In genomic region chr2:71389864-71390263, GRCm38 (mm10) we compare ENCODE assay signal across 8 mouse cellular contexts. TPM values are rescaled to one million over a fixed set of nuclear protein-coding genes. Genes with fewer than 3 reads are reported as not detected.
A peak's percentile ranks its signal among the peaks of the same experiment; 100 is the strongest.
DNase-seq lines count a peak whose midpoint lies in the region; ATAC-seq and TF ChIP-seq lines count a peak whose summit lies in the region.

No protein-coding gene starts in this region.

- H3K9me3 ChIP-seq in MEL (replicated peaks; ENCODE audit: insufficient read depth, low read length): no peaks in the 10 kb centered on the region
- no peaks in the 10 kb centered on the region for H3K9me3 ChIP-seq in hindbrain, embryonic 11.5 days (ENCODE audit: control insufficient read depth, low read length)
- no peaks in the 10 kb centered on the region for H3K9me3 ChIP-seq in midbrain, embryonic 11.5 days (ENCODE audit: control insufficient read depth, low read length)

- 40% methylated on average over 9 of the region's 9 CpGs for WGBS in heart, adult 2 months
- WGBS in hindbrain, embryonic 11.5 days: 66% methylated on average over 9 of the region's 9 CpGs
- WGBS in midbrain, embryonic 11.5 days: 69% methylated on average over 9 of the region's 9 CpGs

- H3K9ac ChIP-seq in heart, adult 2 months (ENCODE audit: low read depth, low read length): peak overlapping the region; percentile 72; the same call in 1 of the 2 replicates
- peak overlapping the region; percentile 94 for H3K9ac ChIP-seq in MEL (ENCODE audit: control insufficient read depth, low read depth, low read length, poor library complexity, severe bottlenecking)
- H3K9ac ChIP-seq in hindbrain, embryonic 11.5 days (ENCODE audit: low read depth, low read length): peak overlapping the region; percentile 78
- peak overlapping the region; percentile 82 for H3K9ac ChIP-seq in midbrain, embryonic 11.5 days (ENCODE audit: low read length)

- H3K4me1 ChIP-seq in heart, adult 2 months (ENCODE audit: control insufficient read depth, insufficient read depth, low read length): no peaks in the 10 kb centered on the region; the same call in 1 of the 2 replicates
- peaks cover 3 to 5% of the 10 kb centered on the region in 2 experiments for H3K4me1 ChIP-seq in MEL (ENCODE audit: control insufficient read depth in 1 of 2, insufficient read depth in 2 of 2, low read length in 2 of 2)
- H3K4me1 ChIP-seq in hindbrain, embryonic 11.5 days (replicated peaks; ENCODE audit: control insufficient read depth, insufficient read depth, low read length): peaks cover 2% of the 10 kb centered on the region; the same call in 1 of the 2 replicates
- 0 out of 2 replicates have a peak, but pooled peaks cover 3% of the 10 kb centered on the region for H3K4me1 ChIP-seq in midbrain, embryonic 11.5 days (ENCODE audit: control insufficient read depth, insufficient read depth, low read length)

- no peak for DNase-seq in heart, adult 2 months
- DNase-seq in heart, postnatal 4 days: no peak
- DNase-seq in MEL (ENCODE audit: low read depth, low spot score): peak; percentile 74
- DNase-seq in hindbrain, embryonic 11.5 days (ENCODE audit: low spot score): peak; percentile 16
- DNase-seq in midbrain, embryonic 11.5 days (ENCODE audit: low spot score, missing footprints): no peak
- no peak for DNase-seq in urinary bladder, adult 2 months (ENCODE audit: low spot score)
- no peak for DNase-seq in kidney, postnatal 14 days
- DNase-seq in cerebellum, postnatal 10 days: no peak

- no peaks in the 10 kb centered on the region; the same call in 1 of the 2 replicates for H3K36me3 ChIP-seq in heart, adult 2 months (ENCODE audit: control insufficient read depth, insufficient read depth, low read length)
- H3K36me3 ChIP-seq in MEL (ENCODE audit: control insufficient read depth in 1 of 2, insufficient read depth in 2 of 2, low read length in 2 of 2): peaks cover 15 to 27% of the 10 kb centered on the region in 2 experiments
- peaks cover 4% of the 10 kb centered on the region; the same call in 1 of the 2 replicates for H3K36me3 ChIP-seq in hindbrain, embryonic 11.5 days (ENCODE audit: control insufficient read depth, insufficient read depth, low read length)
- peaks cover 5% of the 10 kb centered on the region; the same call in 1 of the 2 replicates for H3K36me3 ChIP-seq in midbrain, embryonic 11.5 days (ENCODE audit: control insufficient read depth, insufficient read depth, low read length)

- TF ChIP-seq EP300 in heart, adult 2 months (IDR thresholded peaks at IDR 0.05; ENCODE audit: insufficient read depth, low read depth, low read length): no peak
- TF ChIP-seq EP300 in MEL (IDR thresholded peaks at IDR 0.05; ENCODE audit: low read depth in 1 of 2, low read length in 2 of 2): no peak

- H3K4me3 ChIP-seq in heart, adult 2 months: peak overlapping the region; percentile 87
- H3K4me3 ChIP-seq in MEL (ENCODE audit: control insufficient read depth in 1 of 2, insufficient read depth in 1 of 2, low read depth in 2 of 2, low read length in 2 of 2): peak overlapping the region; percentile 84 to 93
- peak overlapping the region; percentile 92 for H3K4me3 ChIP-seq in hindbrain, embryonic 11.5 days (ENCODE audit: low read depth, low read length)
- peak overlapping the region; percentile 80 for H3K4me3 ChIP-seq in midbrain, embryonic 11.5 days (ENCODE audit: low read depth, low read length)

- no peak for TF ChIP-seq POLR2A in heart, adult 2 months (IDR thresholded peaks at IDR 0.05; ENCODE audit: insufficient read depth, low read depth, low read length)
- no peak for TF ChIP-seq POLR2A in MEL (IDR thresholded peaks at IDR 0.05; ENCODE audit: control insufficient read depth in 1 of 2, insufficient read depth in 1 of 2, low read depth in 1 of 2, low read length in 2 of 2, poor library complexity in 1 of 2)

- TF ChIP-seq CTCF in heart, adult 2 months (IDR thresholded peaks at IDR 0.05): no peak
- TF ChIP-seq CTCF in MEL (IDR thresholded peaks at IDR 0.05 in 2 of 3, conservative IDR thresholded peaks at IDR 0.05 in 1 of 3; ENCODE audit: control insufficient read depth in 1 of 3, insufficient read depth in 1 of 3, low read depth in 2 of 3, low read length in 3 of 3, poor library complexity in 1 of 3, severe bottlenecking in 1 of 3): no peak

- ATAC-seq in hindbrain, embryonic 11.5 days (ENCODE audit: low FRiP score): no peak
- ATAC-seq in midbrain, embryonic 11.5 days (ENCODE audit: low FRiP score): no peak

- no peak overlapping the region; the same call in 1 of the 2 replicates for H3K27ac ChIP-seq in heart, adult 2 months
- peak overlapping the region; percentile 78 for H3K27ac ChIP-seq in MEL (ENCODE audit: control insufficient read depth, low read depth, low read length)
- H3K27ac ChIP-seq in hindbrain, embryonic 11.5 days (ENCODE audit: low read depth, low read length): no peak overlapping the region
- no peak overlapping the region for H3K27ac ChIP-seq in midbrain, embryonic 11.5 days (ENCODE audit: low read depth, low read length)

- TF ChIP-seq RAD21 in MEL (IDR thresholded peaks at IDR 0.05; ENCODE audit: low read depth, low read length): no peak

- peak overlapping the region; percentile 74 for H3K4me2 ChIP-seq in hindbrain, embryonic 11.5 days (replicated peaks; ENCODE audit: low read depth, low read length)
- peak overlapping the region; percentile 59 for H3K4me2 ChIP-seq in midbrain, embryonic 11.5 days

- H3K27me3 ChIP-seq in heart, adult 2 months (ENCODE audit: control insufficient read depth, insufficient read depth, low read length): no peaks in the 10 kb centered on the region
- H3K27me3 ChIP-seq in MEL (ENCODE audit: control insufficient read depth in 1 of 2, insufficient read depth in 2 of 2, low read length in 2 of 2): no peaks in the 10 kb centered on the region
- no peaks in the 10 kb centered on the region for H3K27me3 ChIP-seq in hindbrain, embryonic 11.5 days (ENCODE audit: control insufficient read depth, insufficient read depth, low read length)
- no peaks in the 10 kb centered on the region for H3K27me3 ChIP-seq in midbrain, embryonic 11.5 days (ENCODE audit: control insufficient read depth, insufficient read depth, low read length)

- no peaks in the 10 kb centered on the region; the same call in 1 of the 2 replicates for H3K79me2 ChIP-seq in heart, adult 2 months (replicated peaks; ENCODE audit: control insufficient read depth, insufficient read depth, low read length)
- peaks cover 27% of the 10 kb centered on the region for H3K79me2 ChIP-seq in MEL (ENCODE audit: control insufficient read depth, insufficient read depth, low read length, poor library complexity)

- intact Hi-C loops in heart, adult 2 months (cut with DNase I): loop anchor here (1.0 to 10.0 kb wide), 3 partner anchors 23 to 565 kb away; partner anchors contain the start of genes Slc25a12 and Tlk1

TF ChIP-seq in MEL, 35 proteins besides CTCF, POLR2A, EP300 and RAD21:
- TF ChIP-seq HCFC1 (IDR thresholded peaks at IDR 0.05; ENCODE audit: low read depth, low read length) (no peak), ETS1 (IDR thresholded peaks at IDR 0.05; ENCODE audit: low read depth, low read length) (peak; percentile 48; the same call in 1 of the 2 replicates), E2F4 (IDR thresholded peaks at IDR 0.05; ENCODE audit: borderline replicate concordance, low read depth, low read length) (0 out of 2 replicates have a peak, but pooled peaks have one; percentile 24), USF1 (IDR thresholded peaks at IDR 0.05; ENCODE audit: low read depth, low read length) (no peak), MYC (IDR thresholded peaks at IDR 0.05; ENCODE audit: low read depth, low read length) (0 out of 2 replicates have a peak, but pooled peaks have one; percentile 46), USF2 (IDR thresholded peaks at IDR 0.05; ENCODE audit: borderline replicate concordance in 1 of 2, insufficient read depth in 1 of 2, low read depth in 1 of 2, low read length in 2 of 2) (no peak)

RNA-seq across cellular contexts. Expression of gene Hat1, which starts 1.1 kb away (rescaled TPM):
- 10 to 100 TPM; 28.1 to 28.4 TPM for total RNA-seq in heart, adult 2 months (2021)
- polyA plus RNA-seq in heart, adult 2 months (2012; rRNA removed): 7.6 and 16.4 TPM in 2 replicates
- 10 to 100 TPM; 75.3 to 76.0 TPM for total RNA-seq in heart, postnatal 4 days (2021)
- total RNA-seq in MEL (2012; rRNA removed): 167 and 190 TPM in 2 replicates
- 100 to 1,000 TPM in 1 of 2 experiments, not detected in 1; 167 TPM for polyA plus RNA-seq in MEL (2012; ENCODE audit: insufficient read depth in 1 of 2, insufficient read length in 2 of 2, low read depth in 1 of 2, low replicate concordance in 2 of 2, missing spikeins in 1 of 2)
- polyA plus RNA-seq in hindbrain, embryonic 11.5 days (2014; fragmentation: Nextera tagmentation; extraction: Ambion mirVana): 161 and 166 TPM in 2 replicates
- 193 and 201 TPM in 2 replicates for polyA plus RNA-seq in midbrain, embryonic 11.5 days (2014; fragmentation: Nextera tagmentation; extraction: Ambion mirVana)
- 23.0 and 29.0 TPM in 2 replicates for polyA plus RNA-seq in urinary bladder, adult 2 months (2012; rRNA removed)

RNA-seq across cellular contexts. Expression of gene Slc25a12, which starts 22.3 kb away (rescaled TPM):
- 100 to 1,000 TPM; 228 to 252 TPM for total RNA-seq in heart, adult 2 months (2021)
- polyA plus RNA-seq in heart, adult 2 months (2012; rRNA removed): 154 and 212 TPM in 2 replicates
- total RNA-seq in heart, postnatal 4 days (2021): 100 to 1,000 TPM; 175 to 176 TPM
- 63.2 and 67.4 TPM in 2 replicates for total RNA-seq in MEL (2012; rRNA removed)
- 10 to 100 TPM in 1 of 2 experiments, not detected in 1; 98.6 TPM for polyA plus RNA-seq in MEL (2012; ENCODE audit: insufficient read depth in 1 of 2, insufficient read length in 2 of 2, low read depth in 1 of 2, low replicate concordance in 2 of 2, missing spikeins in 1 of 2)
- 39.7 and 41.5 TPM in 2 replicates for polyA plus RNA-seq in hindbrain, embryonic 11.5 days (2014; fragmentation: Nextera tagmentation; extraction: Ambion mirVana)
- 39.3 and 43.2 TPM in 2 replicates for polyA plus RNA-seq in midbrain, embryonic 11.5 days (2014; fragmentation: Nextera tagmentation; extraction: Ambion mirVana)
- polyA plus RNA-seq in urinary bladder, adult 2 months (2012; rRNA removed): 38.7 and 47.0 TPM in 2 replicates

Comparison
In these comparisons a context has a peak if more than half of its experiments do, and no peak if none do; other contexts are left out.
1. DNase-seq: peak in MEL (single experiment) and hindbrain, embryonic 11.5 days (single experiment); none in heart, adult 2 months (0 of 2), heart, postnatal 4 days (single experiment), midbrain, embryonic 11.5 days (single experiment), urinary bladder, adult 2 months (single experiment), kidney, postnatal 14 days (single experiment) and cerebellum, postnatal 10 days (0 of 2).
2. Peak in every context shown above with its lines, with median percentiles within 50 percentile points of each other: H3K4me3 ChIP-seq and H3K9ac ChIP-seq.